Mouse (Mus musculus) liver, adult 10 weeks (tissue): ENCODE results near the gene Olfr907. TPM values are rescaled to one million over a fixed set of nuclear protein-coding genes. Genes with fewer than 3 reads are reported as not detected.

Source experiments
- polyA plus RNA-seq: library from polyadenylated mRNA; stranded (reverse); fragments of 350-450 nt; fragmentation: Illumina TruSeq; extraction: RNeasy Lipid Tissue Mini Kit (QIAGEN cat#74804); gene quantifications from one replicate; pipeline ENCODE4 v1.2.3, GENCODE M21; 2014; ENCODE audit warnings: low read depth, low replicate concordance

Olfr907 gene
- not detected for polyA plus RNA-seq

GRCm38 (mm10) chr9:38495501-38495900 is at the start of gene Olfr907:
Gene Olfr907, plus strand, starts transcription at chr9:38495801.

DNA sequence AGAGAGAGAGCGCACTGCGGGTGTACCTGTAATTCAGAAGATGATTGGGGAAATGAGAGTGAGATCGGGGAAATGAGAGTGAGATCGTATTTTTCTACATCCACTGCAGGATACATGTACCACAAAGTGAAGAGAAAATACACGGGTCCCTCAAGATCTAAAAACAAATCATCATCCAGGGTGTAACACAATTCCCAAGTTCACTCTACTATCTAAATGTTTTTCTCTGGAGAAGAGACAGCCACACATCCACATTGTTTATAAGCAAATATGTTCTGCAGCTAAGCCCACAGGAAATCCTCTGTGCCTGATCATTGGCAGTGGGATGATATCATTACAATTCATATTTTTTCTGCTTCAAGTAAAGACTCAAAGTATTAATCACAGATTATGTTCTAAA is 48.2 kb upstream of the Olfr907 start, which contains the start of gene Olfr902:
Gene Olfr902 (plus strand): TSS at position 301 of the 400 bp plus-strand sequence.

GRCm38 (mm10) chr9:38462844-38463243 is 32.8 kb upstream of the Olfr907 start, which contains the start of gene Olfr904:
Gene Olfr904, plus strand, starts transcription at chr9:38463144.

DNA sequence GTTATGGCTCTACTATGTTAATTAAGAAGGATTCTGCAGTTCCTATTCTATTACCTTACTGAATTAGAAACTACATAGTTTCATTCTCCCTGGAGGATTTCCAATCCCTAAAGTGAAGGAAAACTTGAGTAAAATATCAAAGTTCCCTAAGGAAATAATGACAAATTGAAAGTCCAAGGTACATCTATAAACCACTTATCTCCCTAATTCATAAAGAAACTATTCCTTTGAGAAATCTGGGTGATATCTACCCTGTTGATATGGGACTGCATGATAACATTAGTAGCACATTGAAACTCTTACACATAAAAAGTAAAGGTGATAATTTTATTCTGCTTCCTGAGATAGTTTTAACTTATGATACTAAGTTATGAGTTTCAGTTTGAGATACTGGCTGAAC is 24.8 kb upstream of the Olfr907 start, which contains the start of gene Olfr905:
Gene Olfr905 (plus strand): TSS at position 301 of the 400 bp plus-strand sequence.

GRCm38 (mm10) chr9:38486785-38487184 is 8.8 kb upstream of the Olfr907 start, which contains the start of gene Olfr906:
Gene Olfr906, plus strand, starts transcription at chr9:38487085.

DNA sequence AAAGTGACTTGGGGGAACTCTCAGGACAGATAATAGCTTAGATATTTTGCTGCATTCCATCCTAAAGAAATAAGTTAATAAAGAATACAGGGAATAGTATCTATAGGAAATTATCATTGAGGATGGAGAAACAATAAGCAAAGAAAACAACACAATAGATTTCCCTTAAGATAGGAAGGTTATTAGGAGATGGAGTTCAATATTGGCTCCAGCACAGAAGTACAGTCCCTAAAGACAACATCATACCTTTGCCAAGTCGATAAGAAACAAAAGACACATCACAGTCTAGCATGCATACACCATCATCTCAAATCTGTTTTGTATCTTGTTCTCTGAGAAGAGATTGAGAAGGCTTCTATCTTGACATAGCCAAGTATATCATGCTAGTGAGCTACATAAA is 25.7 kb downstream of the Olfr907 start, which contains the start of gene Olfr911-ps1:
Gene Olfr911-ps1 (plus strand): TSS at position 301 of the 400 bp plus-strand sequence.

DNA sequence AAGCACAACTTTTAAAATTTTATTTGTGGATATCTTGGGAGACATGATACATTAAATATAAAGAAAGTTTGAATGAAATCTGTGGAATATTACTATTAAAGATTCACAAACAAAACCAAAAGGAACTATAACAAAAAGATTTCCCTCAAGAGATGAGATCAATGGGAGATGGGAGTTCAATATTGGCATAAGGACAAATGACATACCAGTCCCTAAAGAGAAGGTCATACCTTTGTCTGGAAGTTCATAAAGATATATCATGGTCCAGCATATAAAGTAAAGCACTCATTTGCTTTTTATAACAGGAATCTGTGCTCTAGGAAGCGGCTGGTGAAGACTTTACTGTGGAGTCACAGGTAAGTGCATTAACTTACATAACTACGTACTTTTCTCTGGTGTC is 41.9 kb downstream of the Olfr907 start, which contains the start of gene Olfr910:
Gene Olfr910 (plus strand): TSS at position 301 of the 400 bp plus-strand sequence.

Other genes starting within 250 kb of the Olfr907 start
- gene Olfr143, start 243.0 kb upstream of the Olfr907 start, polyA plus RNA-seq: not detected
- not detected for gene Olfr895, start 227.9 kb upstream of the Olfr907 start, polyA plus RNA-seq
- gene Olfr896-ps1, start 204.7 kb upstream of the Olfr907 start, polyA plus RNA-seq: not detected
- not detected for gene Olfr25, start 166.7 kb upstream of the Olfr907 start, polyA plus RNA-seq
- not detected for gene Olfr898, start 147.4 kb upstream of the Olfr907 start, polyA plus RNA-seq
- not detected for gene Olfr250, start 128.9 kb upstream of the Olfr907 start, polyA plus RNA-seq
- not detected for gene Olfr251, start 118.7 kb upstream of the Olfr907 start, polyA plus RNA-seq
- gene Olfr147, start 94.1 kb upstream of the Olfr907 start, polyA plus RNA-seq: not detected
- gene Olfr901, start 66.3 kb upstream of the Olfr907 start, polyA plus RNA-seq: not detected
- gene Olfr902, start 48.1 kb upstream of the Olfr907 start, polyA plus RNA-seq: not detected
- gene Olfr904, start 32.7 kb upstream of the Olfr907 start, polyA plus RNA-seq: not detected
- not detected for gene Olfr905, start 24.7 kb upstream of the Olfr907 start, polyA plus RNA-seq
- not detected for gene Olfr906, start 8.7 kb upstream of the Olfr907 start, polyA plus RNA-seq
- gene Olfr911-ps1, start 25.8 kb downstream of the Olfr907 start, polyA plus RNA-seq: not detected
- not detected for gene Olfr910, start 42.0 kb downstream of the Olfr907 start, polyA plus RNA-seq
- gene Olfr912, start 84.4 kb downstream of the Olfr907 start, polyA plus RNA-seq: not detected
- gene Olfr913, start 97.0 kb downstream of the Olfr907 start, polyA plus RNA-seq: not detected
- not detected for gene Olfr914, start 109.3 kb downstream of the Olfr907 start, polyA plus RNA-seq
- not detected for gene Olfr916, start 164.1 kb downstream of the Olfr907 start, polyA plus RNA-seq
- gene Olfr917, start 170.0 kb downstream of the Olfr907 start, polyA plus RNA-seq: not detected
- not detected for gene Olfr918, start 178.8 kb downstream of the Olfr907 start, polyA plus RNA-seq
- gene Olfr919, start 207.9 kb downstream of the Olfr907 start, polyA plus RNA-seq: not detected
- gene Vwa5a, start 222.5 kb downstream of the Olfr907 start, polyA plus RNA-seq: 32.5 TPM